Mouse (Mus musculus) frontal cortex, postnatal 10 days (tissue): Measurements from ENCODE around the gene Gm14434.
"Not testable (repeated sequence)": the region's sequence is repeated elsewhere in the genome, so short reads cannot be mapped to it uniquely, and the experiment has no call there.

Source experiments
- DNase-seq, 2 experiments: peaks; one replicate each; pipeline ENCODE4 v3.0.0; 2022; ENCODE audit warnings: low spot score in 2 of 2, mixed read lengths in 1 of 2

The Gm14434 gene

GRCm38 (mm10) chr2:176486683-176487082, at the start of gene Gm14434:
Gm14434 (minus strand) TSS chr2:176486783.
- not testable (repeated sequence) for DNase-seq

DNA sequence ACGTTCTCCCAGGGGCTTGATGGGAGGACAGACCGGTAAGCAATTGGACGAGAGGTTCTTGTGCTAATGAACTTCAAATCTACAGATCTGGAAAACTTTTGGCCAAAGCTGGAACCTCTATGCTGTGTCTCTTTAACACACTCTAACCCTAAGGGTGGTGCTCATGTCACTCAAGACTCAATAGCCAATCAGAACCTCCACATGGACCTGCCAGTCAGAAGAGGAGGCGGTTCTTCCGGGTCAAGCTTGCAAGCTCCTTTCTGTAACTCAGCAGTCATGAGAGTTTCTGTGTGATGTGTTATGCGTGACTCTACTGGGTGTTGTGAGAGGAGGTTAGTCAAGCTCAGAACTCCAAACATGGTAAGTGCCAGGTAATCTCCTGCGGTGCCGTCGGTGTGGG, 34.2 kb upstream of the Gm14434 start, which contains the start of gene Zfp967:
Gene Zfp967 (plus strand): TSS at position 301 of the 400 bp plus-strand sequence.
- DNase-seq: not testable (repeated sequence)

DNA sequence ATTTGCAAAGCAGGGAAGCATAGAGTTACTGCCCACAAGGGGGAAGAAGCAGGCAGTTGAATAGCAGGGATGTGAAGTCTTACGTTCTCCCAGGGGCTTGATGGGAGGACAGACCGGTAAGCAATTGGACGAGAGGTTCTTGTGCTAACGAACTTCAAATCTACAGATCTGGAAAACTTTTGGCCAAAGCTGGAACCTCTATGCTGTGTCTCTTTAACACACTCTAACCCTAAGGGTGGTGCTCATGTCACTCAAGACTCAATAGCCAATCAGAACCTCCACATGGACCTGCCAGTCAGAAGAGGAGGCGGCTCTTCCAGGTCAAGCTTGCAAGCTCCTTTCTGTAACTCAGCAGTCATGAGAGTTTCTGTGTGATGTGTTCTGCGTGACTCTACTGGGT, 63.3 kb downstream of the Gm14434 start, which contains the start of gene Gm14435:
Gene Gm14435 (plus strand): TSS at position 301 of the 400 bp plus-strand sequence.
- DNase-seq: not testable (repeated sequence)
